Mouse (Mus musculus) large intestine, adult 2 months (tissue): ENCODE measurements around the gene Hist1h2af. TPM values are rescaled to one million over a fixed set of nuclear protein-coding genes. Genes with fewer than 3 reads are reported as not detected.
"Not testable (repeated sequence)": the region's sequence is repeated elsewhere in the genome, so short reads cannot be mapped to it uniquely, and the experiment has no call there.

Experiments used
- DNase-seq: peaks from one replicate; pipeline ENCODE4 v3.0.0-alpha.2; 2012; ENCODE audit warnings: low read depth, low spot score
- WGBS: fragments of 180-500 bp; shearing (Covaris S2); methylation state at CpG from one replicate; pipeline ENCODE4 v1.1.7; 2018; 5-methylcytosine and 5-hydroxymethylcytosine counted together
- polyA plus RNA-seq: library from polyadenylated mRNA; depleted of rRNA; stranded (reverse); fragments of >200 nt; gene quantifications from 2 replicates; pipeline ENCODE4 v1.2.3, GENCODE M21; 2012; rRNA removed

Gene Hist1h2af
- polyA plus RNA-seq: 64.4 and 250 TPM in 2 replicates

DNA sequence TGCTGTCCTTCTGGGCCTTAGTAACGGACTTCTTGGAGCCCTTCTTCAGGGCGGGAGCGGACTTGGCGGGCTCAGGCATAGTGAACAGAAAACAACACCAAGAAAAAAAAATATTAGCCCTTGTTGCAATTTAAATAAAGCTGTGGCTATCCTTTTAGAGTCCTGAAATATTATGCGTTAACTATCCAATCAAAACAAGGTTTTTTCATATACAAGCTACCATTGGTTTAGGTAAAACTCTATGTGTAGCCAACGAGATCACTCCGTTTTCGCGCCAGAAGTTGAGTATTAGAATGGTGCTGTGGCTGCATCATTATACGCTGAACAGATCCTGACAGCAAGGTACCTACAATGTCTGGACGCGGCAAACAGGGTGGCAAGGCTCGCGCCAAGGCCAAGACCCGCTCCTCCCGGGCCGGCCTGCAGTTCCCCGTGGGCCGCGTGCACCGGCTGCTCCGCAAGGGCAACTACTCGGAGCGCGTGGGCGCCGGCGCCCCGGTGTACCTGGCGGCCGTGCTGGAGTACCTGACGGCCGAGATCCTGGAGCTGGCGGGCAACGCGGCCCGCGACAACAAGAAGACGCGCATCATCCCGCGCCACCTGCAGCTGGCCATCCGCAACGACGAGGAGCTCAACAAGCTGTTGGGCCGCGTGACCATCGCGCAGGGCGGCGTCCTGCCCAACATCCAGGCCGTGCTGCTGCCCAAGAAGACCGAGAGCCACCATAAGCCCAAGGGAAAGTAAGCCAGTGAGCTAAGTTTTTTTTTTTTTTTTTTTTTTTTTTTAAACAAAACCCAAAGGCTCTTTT is at the start of gene Hist1h2af:
TSS of gene Hist1h2af (plus strand) at position 347 of the 808 bp plus-strand sequence.
- not testable (repeated sequence) for DNase-seq
- WGBS: under 1% methylated on average over 28 of the region's 53 CpGs

DNA sequence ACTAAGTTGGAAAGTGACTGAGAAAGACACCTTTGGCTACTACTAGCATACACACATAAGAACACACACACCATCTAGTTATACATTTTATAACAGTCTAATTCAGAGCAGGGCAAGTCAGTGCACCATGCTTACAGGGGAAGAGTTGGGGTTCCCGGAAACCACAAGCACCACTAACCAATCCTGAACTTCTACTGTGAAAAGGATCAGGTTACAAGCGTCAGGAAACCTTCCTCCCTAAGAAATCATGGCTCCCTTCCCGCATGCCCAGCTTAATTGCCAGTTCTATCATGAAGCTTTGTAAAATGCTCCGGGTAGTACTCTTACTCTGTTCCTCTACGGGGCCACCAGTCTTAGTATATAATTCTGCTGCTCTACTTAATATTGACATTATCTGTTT is 48.4 kb upstream of the Hist1h2af start:
- 39% methylated on average over 5 of the region's 5 CpGs for WGBS
- DNase-seq: no peak

DNA sequence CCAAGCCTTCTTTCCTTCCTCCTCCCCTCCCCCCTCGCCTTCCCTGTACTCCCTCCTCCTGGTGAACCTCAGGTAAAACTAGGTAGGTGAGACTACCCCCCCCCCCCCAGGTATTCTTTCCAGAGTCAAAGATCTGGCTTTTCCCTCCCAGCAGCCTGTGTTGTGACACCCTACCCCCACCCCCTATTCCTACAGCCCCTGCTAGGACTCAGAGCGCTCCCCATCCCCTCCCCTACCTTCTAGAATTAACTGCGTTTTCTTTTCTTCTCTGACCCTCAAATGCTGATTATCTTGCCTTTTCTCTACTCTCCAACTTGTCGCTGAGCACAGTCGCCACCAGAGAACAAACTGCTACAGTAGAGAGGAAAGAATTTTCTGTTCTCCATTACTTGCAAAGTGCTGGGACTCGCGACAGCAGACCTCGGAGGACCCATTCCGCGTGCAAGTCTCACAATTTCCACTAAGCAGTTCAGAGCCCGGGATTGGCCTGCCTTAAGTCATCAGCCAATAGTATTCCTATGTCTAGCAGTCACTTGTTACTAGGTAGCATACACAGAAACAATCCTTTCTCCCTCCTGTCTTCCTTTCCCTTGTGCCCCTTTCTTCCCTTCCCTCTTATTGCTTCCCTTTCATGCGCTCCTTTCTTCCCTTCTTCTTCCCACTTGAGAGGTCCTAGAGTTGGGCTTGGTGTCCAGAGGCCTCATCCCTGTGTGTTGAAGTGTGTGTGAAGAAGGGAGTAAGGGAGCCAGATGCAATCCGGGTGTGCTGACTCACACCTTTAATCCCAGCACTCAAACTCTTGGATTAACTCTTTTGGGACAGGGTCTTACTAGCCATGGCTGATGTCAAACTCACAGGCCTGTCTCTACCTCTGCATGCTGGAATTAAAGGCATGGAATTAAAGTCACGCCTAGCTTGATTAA is 45.0 kb upstream of the Hist1h2af start, which contains the start of gene Btn2a2:
TSS of gene Btn2a2 (minus strand) at position 458 of the 923 bp plus-strand sequence.
- WGBS: 9% methylated on average over 14 of the region's 14 CpGs
- DNase-seq: peak; percentile 52

DNA sequence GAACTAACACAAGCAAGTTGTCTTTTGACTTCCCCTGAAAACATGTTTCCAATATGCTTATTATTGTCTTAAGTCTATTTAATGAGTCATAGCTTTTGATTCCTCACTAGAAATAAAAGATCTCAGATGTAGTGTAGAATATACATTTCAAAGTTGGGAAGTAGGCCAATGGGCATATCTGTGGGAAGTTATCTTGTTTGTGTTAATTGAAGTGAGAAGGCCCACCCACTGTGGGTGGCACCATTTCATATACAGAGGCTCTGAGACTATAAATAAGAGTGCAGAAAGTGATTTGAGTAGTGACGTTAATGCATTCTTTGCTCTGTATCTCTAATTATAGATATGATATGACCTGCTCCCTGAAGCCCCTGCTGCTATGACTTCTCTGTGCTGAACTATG is 42.8 kb upstream of the Hist1h2af start:
- DNase-seq: no peak
- WGBS: 89% methylated on average over 1 of the region's 1 CpGs

DNA sequence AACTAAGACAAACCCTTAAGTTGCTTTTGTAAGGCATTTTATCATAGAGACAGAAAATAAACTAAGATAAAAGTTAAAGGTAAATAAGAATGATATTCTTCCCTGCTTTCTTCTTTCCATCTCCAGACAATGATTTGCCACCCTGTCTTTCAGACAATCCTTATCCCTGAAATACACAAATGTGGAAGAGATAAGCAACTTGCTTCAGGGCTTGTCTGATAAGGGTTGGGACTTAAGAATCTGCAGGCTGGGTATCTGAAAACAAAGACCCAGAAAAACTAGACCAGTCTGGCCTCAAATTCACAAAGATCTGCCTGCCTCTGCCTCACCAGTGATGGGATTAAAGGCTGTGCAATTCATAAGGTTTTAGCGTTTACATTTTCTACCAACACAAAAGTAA is 42.4 kb upstream of the Hist1h2af start:
- DNase-seq: no peak
- 27% methylated on average over 1 of the region's 1 CpGs for WGBS

DNA sequence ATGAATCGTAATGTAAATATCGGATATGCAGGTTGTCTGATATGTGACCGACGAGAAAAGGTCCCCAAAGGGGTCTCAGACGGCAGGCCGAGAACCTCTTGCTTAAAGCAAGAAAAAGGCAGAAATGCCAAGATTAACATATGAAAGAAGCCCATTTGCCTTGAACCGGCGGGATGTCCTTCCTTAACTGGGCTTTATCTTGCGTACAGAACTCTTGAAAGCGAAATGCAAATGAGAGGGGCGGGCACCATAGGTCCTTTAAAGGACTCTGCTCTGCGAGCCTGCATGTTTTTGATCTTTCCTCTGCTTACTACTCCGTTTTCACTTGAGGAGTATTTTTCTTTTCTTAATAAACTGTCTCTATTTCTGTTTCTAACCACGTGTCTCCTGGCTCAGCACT is 41.7 kb upstream of the Hist1h2af start:
- WGBS: 25% methylated on average over 14 of the region's 14 CpGs
- DNase-seq: no peak

DNA sequence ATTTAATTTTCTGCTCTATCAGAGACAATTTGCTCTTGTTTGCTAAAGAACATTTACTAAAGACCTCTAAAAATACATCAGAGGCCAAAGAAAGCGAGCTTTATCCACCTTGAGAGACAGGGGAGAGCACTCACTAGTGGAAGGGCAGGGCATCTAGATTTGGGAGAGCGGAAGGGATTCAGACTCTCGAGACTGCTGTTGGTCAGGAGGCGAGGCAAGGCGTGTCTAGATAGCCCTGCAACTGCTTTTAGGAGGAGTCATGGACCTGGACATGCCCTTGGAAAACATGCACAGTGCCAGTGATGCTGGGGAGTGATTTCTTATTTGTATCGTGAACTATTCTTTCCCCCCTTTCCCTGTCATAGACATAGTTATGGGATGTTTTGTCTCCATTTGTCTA is 38.2 kb upstream of the Hist1h2af start:
- DNase-seq: no peak
- 67% methylated on average over 6 of the region's 6 CpGs for WGBS

DNA sequence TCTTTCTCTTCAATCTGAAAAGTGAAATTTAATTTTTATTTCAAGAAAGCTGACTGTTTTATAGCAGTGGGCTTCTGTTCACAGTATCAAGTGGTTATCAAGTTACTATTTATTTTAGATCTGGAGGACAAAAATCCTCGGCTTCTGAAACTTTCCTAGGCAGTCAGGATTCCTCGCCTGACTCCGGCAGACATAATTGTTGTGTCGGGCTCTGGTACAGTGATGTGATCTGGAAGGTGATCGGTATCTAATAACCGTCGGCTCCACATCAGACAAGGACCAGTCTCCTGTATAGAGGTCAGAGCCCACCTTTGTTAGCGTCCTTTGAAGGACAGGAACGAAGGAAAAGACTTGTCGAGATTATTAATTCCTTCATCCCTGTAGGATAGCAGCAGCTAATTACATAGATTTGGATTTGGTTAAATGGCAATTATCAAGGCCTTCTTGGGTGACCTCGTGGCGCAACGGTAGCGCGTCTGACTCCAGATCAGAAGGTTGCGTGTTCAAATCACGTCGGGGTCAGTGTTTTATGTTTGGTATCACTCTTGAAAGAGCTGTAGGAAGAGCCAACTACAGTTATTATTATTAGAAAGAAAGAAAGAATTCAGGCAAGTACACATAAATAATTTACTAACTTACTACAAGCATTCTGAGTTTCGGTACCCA is 35.9 kb upstream of the Hist1h2af start:
- WGBS: 48% methylated on average over 19 of the region's 19 CpGs
- DNase-seq: no peak

DNA sequence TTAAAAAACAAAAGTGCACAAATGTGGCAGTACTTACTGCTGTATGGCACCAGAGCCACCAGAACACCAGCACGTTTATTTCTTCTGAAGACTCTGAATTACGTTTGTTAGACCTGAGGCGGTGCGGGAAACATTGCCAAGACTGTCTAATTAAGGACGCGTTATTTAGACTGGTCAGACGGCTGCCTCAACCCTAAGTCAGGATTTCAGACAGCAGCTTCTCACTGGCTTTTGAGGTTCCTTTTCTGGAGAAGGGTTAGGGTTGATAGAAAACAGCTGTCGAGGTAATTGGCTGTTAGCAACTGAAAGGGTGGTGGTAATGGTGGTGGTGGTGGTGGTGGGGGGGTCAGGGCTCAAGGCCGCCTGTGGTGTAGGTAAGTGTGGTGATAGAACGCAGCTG is 35.1 kb upstream of the Hist1h2af start:
- DNase-seq: no peak
- WGBS: 23% methylated on average over 10 of the region's 10 CpGs

DNA sequence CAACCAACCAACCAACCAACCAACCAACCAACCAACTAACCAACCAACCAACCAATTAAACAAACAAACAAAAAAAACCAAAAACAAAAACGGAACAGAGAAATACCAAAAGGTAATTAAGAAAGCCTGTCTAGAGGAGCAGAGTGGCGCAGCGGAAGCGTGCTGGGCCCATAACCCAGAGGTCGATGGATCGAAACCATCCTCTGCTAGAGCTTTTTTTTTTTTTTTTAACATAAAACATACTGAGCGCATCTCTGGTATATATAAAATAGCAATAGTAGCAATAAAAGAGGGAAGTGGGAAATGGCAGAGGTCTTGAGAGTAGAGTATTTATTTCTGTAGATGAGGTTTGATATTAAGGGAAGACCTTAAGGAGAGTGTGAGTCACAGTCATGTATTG is 33.8 kb upstream of the Hist1h2af start:
- 64% methylated on average over 7 of the region's 7 CpGs for WGBS
- no peak for DNase-seq

DNA sequence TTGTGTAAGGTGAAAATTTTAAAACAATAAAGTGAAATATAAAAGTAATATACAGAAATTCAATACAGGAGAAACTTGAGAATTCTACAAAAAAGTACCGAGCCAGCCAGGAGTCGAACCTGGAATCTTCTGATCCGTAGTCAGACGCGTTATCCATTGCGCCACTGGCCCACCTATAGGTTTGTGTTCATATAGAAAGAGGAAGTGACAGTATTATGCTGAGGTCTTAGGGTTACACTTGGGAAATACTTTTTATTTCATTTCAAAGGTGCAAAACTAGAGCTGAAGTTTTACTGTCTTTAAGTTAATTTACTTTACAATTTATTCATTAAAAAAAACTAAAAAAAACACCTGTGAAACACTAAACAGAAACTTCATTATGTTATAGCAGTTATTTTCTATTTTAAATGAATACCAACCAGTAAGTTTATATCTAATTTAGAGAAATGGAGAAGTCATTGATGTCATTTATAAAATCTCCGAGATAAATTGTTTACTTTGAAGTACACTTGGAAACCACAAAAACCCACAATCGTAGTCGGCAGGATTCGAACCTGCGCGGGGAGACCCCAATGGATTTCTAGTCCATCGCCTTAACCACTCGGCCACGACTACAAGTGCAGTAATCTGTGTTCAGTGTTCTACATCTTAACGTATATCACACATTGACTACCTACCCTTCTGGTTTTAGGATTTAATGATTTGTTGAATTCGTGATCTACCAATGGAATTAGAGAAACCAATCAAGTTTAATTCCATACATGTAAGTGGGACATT is 33.1 kb upstream of the Hist1h2af start:
- DNase-seq: no peak

DNA sequence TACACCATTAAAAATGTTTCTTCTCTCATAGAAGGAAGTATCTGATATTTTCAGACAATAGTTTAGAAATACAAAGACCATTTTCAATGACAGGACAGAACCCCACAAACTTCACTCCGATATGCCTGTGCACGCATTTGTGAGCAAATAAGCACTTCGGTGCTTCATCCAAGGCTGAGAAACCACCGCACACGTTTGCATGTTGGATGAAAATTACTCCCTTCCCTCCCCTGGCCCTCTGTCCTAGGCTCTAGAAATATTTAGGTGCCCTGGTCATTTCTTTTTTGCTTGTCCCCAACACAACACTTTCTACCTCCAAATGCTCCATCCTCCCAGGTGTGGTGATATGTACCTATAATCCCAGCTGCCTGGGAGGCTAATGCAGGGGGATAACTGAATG is 32.2 kb upstream of the Hist1h2af start:
- WGBS: 51% methylated on average over 5 of the region's 5 CpGs
- DNase-seq: no peak

More for the DNA sequence above, 33.1 kb upstream of the Hist1h2af start:
- 18% methylated on average over 17 of the region's 17 CpGs for WGBS

DNA sequence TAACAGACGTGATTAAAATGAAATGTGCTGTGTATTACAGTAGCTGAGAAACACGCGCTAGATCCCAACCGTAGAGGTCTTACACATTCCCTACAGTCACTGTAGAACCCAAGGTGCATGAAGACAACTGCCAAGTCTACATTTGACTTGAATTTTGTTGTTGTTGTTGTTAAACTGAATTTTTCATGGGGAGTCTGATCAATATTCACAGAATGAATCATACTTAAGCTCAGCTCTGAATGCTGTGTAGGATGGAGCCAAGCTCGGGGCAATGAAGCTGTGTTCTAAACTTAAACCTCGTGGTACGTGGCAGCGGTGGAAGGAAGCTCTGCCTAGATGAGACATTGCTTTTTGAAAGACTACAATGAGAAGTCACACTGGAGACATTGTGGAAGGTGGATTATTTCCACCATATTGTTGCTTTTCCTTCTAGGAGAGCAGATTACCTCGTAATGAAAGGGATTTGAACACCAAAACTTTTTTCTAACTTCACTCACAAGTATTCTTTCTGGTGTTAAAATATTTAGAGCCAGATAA is 31.6 kb upstream of the Hist1h2af start:
- no peak for DNase-seq
- WGBS: 72% methylated on average over 9 of the region's 9 CpGs

DNA sequence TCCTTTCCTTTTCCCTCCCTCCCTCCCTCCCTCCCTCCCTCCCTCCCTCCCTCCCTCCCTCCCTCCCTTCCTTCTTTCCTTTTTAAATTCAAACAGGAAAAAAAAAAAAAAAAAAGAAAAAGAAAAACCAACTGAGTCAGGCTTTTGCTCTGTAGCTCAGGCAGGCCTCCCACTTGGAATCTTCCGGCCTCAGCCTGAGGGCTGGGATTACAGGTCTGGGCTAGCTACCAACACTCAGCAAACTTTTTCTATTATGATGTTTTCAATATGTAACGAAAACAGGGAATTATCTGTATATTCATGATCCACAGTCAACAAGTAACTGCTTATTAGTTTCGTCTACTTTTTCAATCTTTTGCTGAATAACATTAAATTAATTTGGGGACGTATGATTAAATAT is 30.8 kb upstream of the Hist1h2af start:
- no peak for DNase-seq
- WGBS: 77% methylated on average over 4 of the region's 4 CpGs

DNA sequence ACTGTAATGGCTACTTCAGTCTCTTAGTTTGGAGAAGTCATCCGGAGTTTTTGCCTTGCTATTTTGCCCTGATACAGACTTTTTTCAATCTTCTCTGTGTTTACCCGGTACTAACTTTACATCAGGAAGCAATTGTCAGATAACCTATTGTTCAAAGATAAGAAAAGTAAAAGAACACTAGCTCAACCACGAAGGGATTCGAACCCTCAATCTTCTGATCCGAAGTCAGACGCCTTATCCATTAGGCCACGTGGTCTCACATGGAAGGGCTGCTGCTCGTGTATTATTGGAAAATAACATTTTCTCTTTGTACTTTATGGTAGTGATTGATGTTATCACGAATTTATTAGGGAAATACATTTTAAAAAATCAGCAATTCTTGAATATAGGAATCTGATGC is 29.9 kb upstream of the Hist1h2af start:
- DNase-seq: no peak
- 10% methylated on average over 9 of the region's 9 CpGs for WGBS

DNA sequence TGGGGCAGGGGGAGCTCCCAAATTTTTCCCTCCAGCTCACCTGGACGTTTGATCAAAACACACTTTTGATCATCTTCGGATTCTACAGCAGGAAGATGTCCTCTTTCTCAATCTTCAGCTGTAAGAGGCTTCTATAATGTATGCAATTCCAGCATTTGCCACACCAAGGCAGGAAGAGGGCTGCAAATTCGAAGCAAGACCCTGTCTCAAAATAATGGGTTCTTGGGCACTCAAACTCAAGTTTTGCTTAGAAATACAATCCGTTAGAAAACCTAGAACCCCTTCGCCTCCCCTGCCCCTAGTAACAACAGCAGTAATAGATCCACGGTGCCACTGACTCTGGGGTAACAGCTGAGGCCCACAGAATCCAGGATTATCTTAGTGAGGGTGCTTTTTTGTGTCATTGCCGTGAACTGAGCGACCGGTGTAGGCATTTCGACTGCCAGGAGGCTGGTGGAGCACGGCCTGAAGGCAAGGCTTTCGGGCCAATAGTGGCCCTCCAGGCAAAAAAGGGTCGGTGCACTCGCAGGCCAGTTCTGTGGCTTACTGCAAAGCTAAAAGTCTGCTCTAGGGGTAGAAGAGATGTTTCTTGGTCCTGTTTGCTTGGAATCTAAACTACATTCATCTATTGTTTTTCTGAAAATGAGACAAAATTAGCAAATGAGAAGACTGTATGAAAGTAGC is 27.9 kb upstream of the Hist1h2af start:
- no peak for DNase-seq
- WGBS: 60% methylated on average over 14 of the region's 14 CpGs

DNA sequence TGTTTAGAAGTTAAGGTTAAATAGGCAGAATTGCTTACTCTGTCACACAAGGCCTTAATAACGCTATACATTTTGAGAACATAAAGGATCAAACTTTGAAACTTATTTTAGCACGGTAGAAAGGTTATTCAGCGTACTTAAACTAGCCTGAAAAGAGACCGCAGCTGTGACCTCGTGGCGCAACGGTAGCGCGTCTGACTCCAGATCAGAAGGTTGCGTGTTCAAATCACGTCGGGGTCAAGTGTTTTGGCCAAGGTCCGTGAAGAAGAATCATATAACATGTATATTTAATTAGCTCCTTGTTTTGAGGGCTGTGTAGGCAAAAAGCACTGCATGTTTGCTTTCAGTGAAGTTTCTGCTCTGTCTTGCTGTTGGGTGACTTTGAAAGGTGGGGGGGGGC is 27.4 kb upstream of the Hist1h2af start:
- 60% methylated on average over 13 of the region's 13 CpGs for WGBS
- DNase-seq: no peak

DNA sequence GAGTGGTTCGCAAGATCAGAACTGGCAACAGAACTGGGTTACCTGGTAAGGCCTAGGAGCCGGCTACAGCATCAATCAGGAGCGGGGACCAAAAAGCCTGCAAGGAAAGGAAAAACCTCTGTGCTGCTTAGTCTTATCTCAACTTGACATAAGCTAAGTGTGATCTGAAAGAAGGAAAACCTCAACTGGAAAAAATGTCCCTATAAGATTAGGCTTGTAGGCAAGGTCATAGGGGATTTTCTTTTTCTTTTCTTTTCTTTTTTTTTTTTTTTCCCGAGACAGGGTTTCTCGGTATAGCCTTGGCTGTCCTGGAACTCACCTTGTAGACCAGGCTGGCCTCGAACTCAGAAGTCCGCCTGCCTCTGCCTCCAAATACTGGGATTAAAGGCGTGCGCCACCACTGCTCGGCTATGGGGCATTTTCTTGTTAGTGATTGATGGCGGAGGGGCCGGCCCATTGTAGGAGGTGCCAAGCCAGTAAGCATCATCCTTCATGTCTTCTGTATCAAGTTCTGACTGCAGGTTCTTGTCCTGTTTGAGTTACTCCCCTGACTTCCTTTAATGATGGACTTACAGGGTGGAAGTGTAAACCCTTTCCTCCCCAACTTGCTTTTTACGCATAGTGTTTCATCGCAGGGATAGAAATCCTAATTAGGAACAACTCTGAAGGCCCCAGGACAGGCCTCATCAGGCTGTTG is 26.7 kb upstream of the Hist1h2af start:
- WGBS: 73% methylated on average over 14 of the region's 14 CpGs
- DNase-seq: no peak
